8 mouse cellular contexts compared by ENCODE assay signal in the genomic region with DNA sequence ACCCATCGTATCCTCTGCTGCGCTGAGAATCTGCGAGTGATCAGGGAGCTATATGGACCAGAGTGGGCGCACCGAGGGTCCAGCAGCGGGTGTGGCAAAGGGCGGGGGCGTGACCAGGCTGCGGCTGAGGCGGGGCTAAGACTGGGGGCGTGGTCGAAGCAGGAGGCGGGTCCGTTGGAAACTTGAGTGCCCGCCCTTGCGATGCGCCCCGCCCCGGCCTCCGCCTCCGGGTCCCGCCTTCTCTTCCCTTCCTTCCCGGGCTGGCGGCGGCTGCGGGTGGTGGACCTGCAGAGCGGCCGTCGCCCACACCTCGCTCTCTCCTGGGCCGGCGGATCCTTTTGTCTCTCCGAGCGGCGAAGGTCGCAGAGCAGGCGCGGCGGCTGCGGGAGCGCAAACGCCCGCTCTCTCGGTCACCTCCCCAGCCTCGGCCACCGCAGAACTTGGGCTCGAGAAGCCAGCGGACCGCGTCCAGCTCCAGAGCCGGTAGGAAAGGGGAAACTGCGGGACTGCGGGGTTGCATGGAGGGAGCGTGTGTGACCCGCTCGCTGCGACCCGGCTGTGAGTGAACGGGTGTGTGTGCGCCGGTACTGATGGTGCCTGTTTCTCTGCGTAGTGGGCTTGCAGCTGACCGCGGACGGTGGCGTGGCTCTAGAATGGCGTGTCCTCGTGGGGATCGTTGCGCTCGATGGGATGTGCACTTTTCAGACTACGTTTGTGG. TPM values are rescaled to one million over a fixed set of nuclear protein-coding genes. Genes with fewer than 3 reads are reported as not detected.
DNase-seq lines count a peak whose midpoint lies in the region; ATAC-seq lines count a peak whose summit lies in the region.

A gene (plus strand): TSS at position 293 of the 718 bp plus-strand sequence.

- H3K4me3 ChIP-seq in hindbrain, embryonic 13.5 days, result peak within 1 kb of the TSS; percentile 58

- H3K36me3 ChIP-seq in hindbrain, embryonic 13.5 days, result no peaks in the 10 kb centered on the region

- no peaks in the 10 kb centered on the region for H3K9me3 ChIP-seq in hindbrain, embryonic 13.5 days

- H3K4me1 ChIP-seq in hindbrain, embryonic 13.5 days (replicated peaks), result peaks cover 37% of the 10 kb centered on the region

- DNase-seq in T-cell, adult 2 months (ENCODE audit: low spot score), result peak; percentile 84
- DNase-seq in cerebellum, postnatal 25 days, result peak; percentile 96 to 98
- peak; percentile 76 to 82 for DNase-seq in frontal cortex, postnatal 25 days (ENCODE audit: low spot score in 2 of 2)
- DNase-seq in layer of hippocampus, postnatal 25 days (ENCODE audit: extremely low spot score in 1 of 2, low spot score in 1 of 2), result peak; percentile 76 to 78
- DNase-seq in lung, postnatal 14 days, result peak; percentile 99
- peak; percentile 96 for DNase-seq in ovary, postnatal 36 days (ENCODE audit: low spot score)
- DNase-seq in thymus, postnatal 14 days, result peak; percentile 97

- peak within 1 kb of the TSS; percentile 79 for H3K9ac ChIP-seq in hindbrain, embryonic 13.5 days

- peak within 1 kb of the TSS; percentile 23 for H3K27ac ChIP-seq in hindbrain, embryonic 13.5 days

- peak within 1 kb of the TSS; percentile 97 for H3K4me2 ChIP-seq in hindbrain, embryonic 13.5 days

- WGBS in hindbrain, embryonic 13.5 days, result under 1% methylated on average over 54 of the region's 72 CpGs

- 0 out of 2 replicates have a peak, but pooled peaks cover 7% of the 10 kb centered on the region for H3K27me3 ChIP-seq in hindbrain, embryonic 13.5 days

- peak; percentile 88 for ATAC-seq in hindbrain, embryonic 13.5 days (ENCODE audit: low FRiP score)

RNA-seq across cellular contexts. Expression of the gene that starts here (rescaled TPM):
- polyA plus RNA-seq in hindbrain, embryonic 13.5 days (2015; fragmentation: Nextera tagmentation; extraction: Ambion mirVana), result 77.6 and 79.9 TPM in 2 replicates
- 10 to 100 TPM; 54.9 to 65.3 TPM for total RNA-seq in layer of hippocampus, postnatal 25 days (2021)

Comparison
In these comparisons a context has a peak if more than half of its experiments do, and no peak if none do; other contexts are left out.
1. Peak in every context shown above with its lines: DNase-seq, ATAC-seq, H3K4me3 ChIP-seq and H3K27ac ChIP-seq.